Mouse (Mus musculus): ENCODE data around the gene Krtap16-3. TPM values are rescaled to one million over a fixed set of nuclear protein-coding genes. Genes with fewer than 3 reads are reported as not detected.

Krtap16-3 gene
- polyA plus RNA-seq (2016; fragmentation: Nextera tagmentation; extraction: Ambion mirVana): not detected in 2 replicates

GRCm38 (mm10) chr16:88962773-88963172 lies at the start of gene Krtap16-3:
Gene Krtap16-3 (minus strand): TSS chr16:88962873.
- no peaks in the 10 kb centered on the region for H3K36me3 ChIP-seq (replicated peaks)
- WGBS: 73% methylated on average over 7 of the region's 7 CpGs
- H3K4me3 ChIP-seq (replicated peaks): no peak within 1 kb of the TSS
- H3K4me2 ChIP-seq: no peak within 1 kb of the TSS
- no peak within 1 kb of the TSS for H3K27ac ChIP-seq
- no peaks in the 10 kb centered on the region for H3K4me1 ChIP-seq
- H3K9ac ChIP-seq: no peak within 1 kb of the TSS
- H3K9me3 ChIP-seq: no peaks in the 10 kb centered on the region
- ATAC-seq (ENCODE audit: low FRiP score): peak; percentile 17; the same call in 1 of the 2 replicates
- no peaks in the 10 kb centered on the region for H3K27me3 ChIP-seq

- Histone ChIP-seq H3K36me3 (replicated peaks) (no peaks in the 10 kb centered on the region), H3K4me2 (no peak within 1 kb of the TSS), H3K27me3 (no peaks in the 10 kb centered on the region), H3K27ac (no peak within 1 kb of the TSS), H3K9ac (no peak within 1 kb of the TSS), H3K4me1 (no peaks in the 10 kb centered on the region), H3K9me3 (no peaks in the 10 kb centered on the region), H3K4me3 (replicated peaks) (no peak within 1 kb of the TSS)
- 81% methylated on average over 5 of the region's 5 CpGs for WGBS
- no peak for ATAC-seq (ENCODE audit: low FRiP score)
Measured at GRCm38 (mm10) chr16:89010659-89011058, 48.0 kb upstream of the Krtap16-3 start, which contains the start of gene Krtap22-2. Gene Krtap22-2 (minus strand): TSS chr16:89010759.

- no peak overlapping the region for H3K9ac ChIP-seq
- WGBS: 89% methylated on average over 6 of the region's 6 CpGs
- H3K4me1 ChIP-seq: no peaks in the 10 kb centered on the region
- H3K4me2 ChIP-seq: no peak overlapping the region
- no peaks in the 10 kb centered on the region for H3K9me3 ChIP-seq
- no peak overlapping the region for H3K4me3 ChIP-seq (replicated peaks)
- H3K36me3 ChIP-seq (replicated peaks): no peaks in the 10 kb centered on the region
- no peak overlapping the region for H3K27ac ChIP-seq
- no peaks in the 10 kb centered on the region for H3K27me3 ChIP-seq
- no peak for ATAC-seq (ENCODE audit: low FRiP score)
Measured at GRCm38 (mm10) chr16:88941106-88941505, 21.6 kb downstream of the Krtap16-3 start.

GRCm38 (mm10) chr16:88938252-88938651 lies 24.4 kb downstream of the Krtap16-3 start:
- Histone ChIP-seq H3K36me3 (replicated peaks) (no peaks in the 10 kb centered on the region), H3K9me3 (no peaks in the 10 kb centered on the region), H3K4me1 (no peaks in the 10 kb centered on the region), H3K9ac (no peak overlapping the region), H3K4me2 (no peak overlapping the region), H3K4me3 (replicated peaks) (no peak overlapping the region), H3K27ac (no peak overlapping the region), H3K27me3 (no peaks in the 10 kb centered on the region)
- WGBS: 76% methylated on average over 7 of the region's 7 CpGs
- ATAC-seq (ENCODE audit: low FRiP score): no peak; the same call in 1 of the 2 replicates

- Histone ChIP-seq H3K9me3 (no peaks in the 10 kb centered on the region), H3K36me3 (replicated peaks) (no peaks in the 10 kb centered on the region), H3K27me3 (no peaks in the 10 kb centered on the region), H3K4me1 (no peaks in the 10 kb centered on the region), H3K9ac (no peak within 1 kb of the TSS), H3K4me3 (replicated peaks) (no peak within 1 kb of the TSS), H3K4me2 (no peak within 1 kb of the TSS), H3K27ac (no peak within 1 kb of the TSS)
- no peak for ATAC-seq (ENCODE audit: low FRiP score)
- 93% methylated on average over 3 of the region's 3 CpGs for WGBS
Measured at GRCm38 (mm10) chr16:88932165-88932564, 30.5 kb downstream of the Krtap16-3 start, which contains the start of gene Krtap19-9b. Gene Krtap19-9b (minus strand): TSS chr16:88932265.

Other genes with a start within 250 kb of the Krtap16-3 start
- gene Krtap13-1, start 234.0 kb downstream of the Krtap16-3 start, polyA plus RNA-seq (2016; fragmentation: Nextera tagmentation; extraction: Ambion mirVana): not detected in 2 replicates
- gene Krtap13, start 211.2 kb downstream of the Krtap16-3 start, polyA plus RNA-seq (2016; fragmentation: Nextera tagmentation; extraction: Ambion mirVana): not detected in 2 replicates
- not detected in 2 replicates for gene 2310034C09Rik, start 204.0 kb downstream of the Krtap16-3 start, polyA plus RNA-seq (2016; fragmentation: Nextera tagmentation; extraction: Ambion mirVana)
- gene 2310057N15Rik, start 188.7 kb downstream of the Krtap16-3 start, polyA plus RNA-seq (2016; fragmentation: Nextera tagmentation; extraction: Ambion mirVana): not detected in 2 replicates
- gene Gm5965, start 185.0 kb downstream of the Krtap16-3 start, polyA plus RNA-seq (2016; fragmentation: Nextera tagmentation; extraction: Ambion mirVana): not detected in 2 replicates
- gene Gm20741, start 150.7 kb downstream of the Krtap16-3 start, polyA plus RNA-seq (2016; fragmentation: Nextera tagmentation; extraction: Ambion mirVana): not detected in 2 replicates
- gene Krtap15, start 142.7 kb downstream of the Krtap16-3 start, polyA plus RNA-seq (2016; fragmentation: Nextera tagmentation; extraction: Ambion mirVana): not detected in 2 replicates
- gene Krtap14, start 136.7 kb downstream of the Krtap16-3 start, polyA plus RNA-seq (2016; fragmentation: Nextera tagmentation; extraction: Ambion mirVana): not detected in 2 replicates
- gene Krtap19-1, start 93.5 kb downstream of the Krtap16-3 start, polyA plus RNA-seq (2016; fragmentation: Nextera tagmentation; extraction: Ambion mirVana): not detected in 2 replicates
- gene Krtap19-2, start 88.6 kb downstream of the Krtap16-3 start, polyA plus RNA-seq (2016; fragmentation: Nextera tagmentation; extraction: Ambion mirVana): not detected in 2 replicates
- not detected in 2 replicates for gene Krtap19-3, start 84.8 kb downstream of the Krtap16-3 start, polyA plus RNA-seq (2016; fragmentation: Nextera tagmentation; extraction: Ambion mirVana)
- not detected in 2 replicates for gene Krtap19-4, start 77.8 kb downstream of the Krtap16-3 start, polyA plus RNA-seq (2016; fragmentation: Nextera tagmentation; extraction: Ambion mirVana)
- not detected in 2 replicates for gene Krtap19-5, start 66.4 kb downstream of the Krtap16-3 start, polyA plus RNA-seq (2016; fragmentation: Nextera tagmentation; extraction: Ambion mirVana)
- not detected in 2 replicates for gene Krtap19-9b, start 30.6 kb downstream of the Krtap16-3 start, polyA plus RNA-seq (2016; fragmentation: Nextera tagmentation; extraction: Ambion mirVana)
- gene Krtap22-2, start 47.9 kb upstream of the Krtap16-3 start, polyA plus RNA-seq (2016; fragmentation: Nextera tagmentation; extraction: Ambion mirVana): not detected in 2 replicates
- not detected in 2 replicates for gene Gm10229, start 52.4 kb upstream of the Krtap16-3 start, polyA plus RNA-seq (2016; fragmentation: Nextera tagmentation; extraction: Ambion mirVana)
- not detected in 2 replicates for gene Krtap6-1, start 68.8 kb upstream of the Krtap16-3 start, polyA plus RNA-seq (2016; fragmentation: Nextera tagmentation; extraction: Ambion mirVana)
- gene Gm10228, start 78.6 kb upstream of the Krtap16-3 start, polyA plus RNA-seq (2016; fragmentation: Nextera tagmentation; extraction: Ambion mirVana): not detected in 2 replicates
- gene Krtap6-5, start 85.0 kb upstream of the Krtap16-3 start, polyA plus RNA-seq (2016; fragmentation: Nextera tagmentation; extraction: Ambion mirVana): not detected in 2 replicates
- not detected in 2 replicates for gene 1110025L11Rik, start 101.1 kb upstream of the Krtap16-3 start, polyA plus RNA-seq (2016; fragmentation: Nextera tagmentation; extraction: Ambion mirVana)
- gene Krtap6-3, start 121.1 kb upstream of the Krtap16-3 start, polyA plus RNA-seq (2016; fragmentation: Nextera tagmentation; extraction: Ambion mirVana): not detected in 2 replicates
- not detected in 2 replicates for gene Gm6358, start 178.0 kb upstream of the Krtap16-3 start, polyA plus RNA-seq (2016; fragmentation: Nextera tagmentation; extraction: Ambion mirVana)
- gene Gm10061, start 188.2 kb upstream of the Krtap16-3 start, polyA plus RNA-seq (2016; fragmentation: Nextera tagmentation; extraction: Ambion mirVana): not detected in 2 replicates
- gene Gm9789, start 195.1 kb upstream of the Krtap16-3 start, polyA plus RNA-seq (2016; fragmentation: Nextera tagmentation; extraction: Ambion mirVana): not detected in 2 replicates
- gene Gm7735, start 206.6 kb upstream of the Krtap16-3 start, polyA plus RNA-seq (2016; fragmentation: Nextera tagmentation; extraction: Ambion mirVana): not detected in 2 replicates
- not detected in 2 replicates for gene 1110057P08Rik, start 211.9 kb upstream of the Krtap16-3 start, polyA plus RNA-seq (2016; fragmentation: Nextera tagmentation; extraction: Ambion mirVana)
- gene Krtap20-2, start 243.0 kb upstream of the Krtap16-3 start, polyA plus RNA-seq (2016; fragmentation: Nextera tagmentation; extraction: Ambion mirVana): not detected in 2 replicates

Data from forebrain, embryonic 12.5 days (tissue).